Mouse (Mus musculus) brain, embryonic 18.5 days (tissue): ENCODE measurements at regions not wholly inside any gene's neighbourhood (a gene's known extent, or its start where the extent isn't known, plus 50 kb on each side); places are given as distances from the start of the nearest gene placed in this dataset.

Source experiments
- DNase-seq: peaks from one replicate; pipeline ENCODE4 v3.0.0-alpha.2; 2012; ENCODE audit warnings: low read depth, low spot score

GRCm38 (mm10) chr4:134990651-134991050 is 60.0 kb downstream of the Syf2 start:
- no peak for DNase-seq

DNA sequence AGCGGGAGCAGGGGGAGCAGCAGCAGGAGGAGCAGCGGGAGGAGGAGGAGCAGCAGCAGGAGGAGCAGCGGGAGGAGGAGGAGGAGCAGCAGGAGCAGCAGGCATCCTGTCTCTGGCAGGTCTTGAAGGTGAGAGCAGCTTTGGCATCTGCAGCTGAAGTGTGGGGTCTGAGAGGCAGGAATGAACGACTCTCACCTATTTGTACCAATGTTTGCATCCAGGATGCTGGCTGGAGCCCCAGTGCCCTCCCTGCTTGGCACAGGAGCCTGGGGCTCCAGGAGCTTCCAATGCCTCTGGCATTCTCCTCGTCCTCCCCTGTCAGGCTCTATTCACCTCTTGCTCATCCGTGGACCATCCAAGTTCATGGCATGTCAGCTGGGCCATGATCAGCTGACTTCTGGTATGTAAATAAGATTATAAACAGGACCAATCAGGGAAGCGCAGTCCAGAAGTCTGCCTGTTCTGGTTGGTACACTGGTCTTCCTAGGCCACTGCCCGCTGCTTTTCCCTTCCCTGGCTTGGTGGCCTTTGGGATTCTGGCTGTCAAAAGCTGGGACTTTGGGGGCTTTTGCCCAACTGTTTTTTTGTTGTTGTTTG is 62.9 kb downstream of the Syf2 start:
- DNase-seq, result no peak

- no peak for DNase-seq
Observed at GRCm38 (mm10) chr4:134994205-134994604, 63.5 kb downstream of the Syf2 start.

DNA sequence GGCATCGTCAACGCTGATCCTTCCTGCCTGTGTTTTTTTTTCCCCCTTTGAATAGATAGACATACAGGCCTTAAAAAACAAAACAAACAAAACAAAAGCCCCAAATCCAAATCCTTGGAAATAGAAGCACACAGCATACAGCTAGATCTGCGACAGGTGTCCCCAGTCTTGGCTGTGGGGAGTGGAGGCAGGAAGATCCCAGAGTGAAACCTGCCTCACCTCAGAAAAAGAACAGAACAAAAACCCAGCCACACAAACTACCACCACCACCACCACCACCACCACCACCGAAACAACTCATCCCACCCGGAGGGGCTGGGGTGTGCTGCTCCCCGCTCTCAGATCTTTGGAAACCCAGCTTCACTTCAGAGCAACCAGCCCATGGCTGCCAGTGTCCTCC is 64.0 kb downstream of the Syf2 start:
- DNase-seq, result no peak

DNA sequence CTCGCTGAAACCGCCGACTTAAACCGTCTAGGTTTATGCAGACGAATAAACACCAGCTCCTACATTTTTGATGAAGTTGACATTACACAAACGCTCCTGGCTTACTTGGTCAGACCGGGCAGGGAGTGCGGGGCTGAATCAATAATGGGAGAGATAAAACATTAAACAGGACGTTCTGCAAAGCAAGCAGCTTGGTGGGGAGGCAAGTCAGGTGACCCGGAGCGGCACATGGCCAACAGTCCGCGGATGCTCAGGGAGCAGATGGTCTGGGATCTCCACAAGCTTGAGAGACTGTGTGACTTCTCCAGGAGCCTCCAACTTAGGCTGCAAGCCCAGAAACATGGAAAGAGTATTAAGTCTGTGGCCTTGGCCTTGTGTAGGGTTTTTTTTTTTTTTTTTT is 64.4 kb downstream of the Syf2 start:
- no peak for DNase-seq

- DNase-seq, result no peak
Observed at GRCm38 (mm10) chr4:134996121-134996520, 65.4 kb downstream of the Syf2 start.

GRCm38 (mm10) chr4:134997461-134998434 is 67.0 kb downstream of the Syf2 start:
- no peak for DNase-seq

DNA sequence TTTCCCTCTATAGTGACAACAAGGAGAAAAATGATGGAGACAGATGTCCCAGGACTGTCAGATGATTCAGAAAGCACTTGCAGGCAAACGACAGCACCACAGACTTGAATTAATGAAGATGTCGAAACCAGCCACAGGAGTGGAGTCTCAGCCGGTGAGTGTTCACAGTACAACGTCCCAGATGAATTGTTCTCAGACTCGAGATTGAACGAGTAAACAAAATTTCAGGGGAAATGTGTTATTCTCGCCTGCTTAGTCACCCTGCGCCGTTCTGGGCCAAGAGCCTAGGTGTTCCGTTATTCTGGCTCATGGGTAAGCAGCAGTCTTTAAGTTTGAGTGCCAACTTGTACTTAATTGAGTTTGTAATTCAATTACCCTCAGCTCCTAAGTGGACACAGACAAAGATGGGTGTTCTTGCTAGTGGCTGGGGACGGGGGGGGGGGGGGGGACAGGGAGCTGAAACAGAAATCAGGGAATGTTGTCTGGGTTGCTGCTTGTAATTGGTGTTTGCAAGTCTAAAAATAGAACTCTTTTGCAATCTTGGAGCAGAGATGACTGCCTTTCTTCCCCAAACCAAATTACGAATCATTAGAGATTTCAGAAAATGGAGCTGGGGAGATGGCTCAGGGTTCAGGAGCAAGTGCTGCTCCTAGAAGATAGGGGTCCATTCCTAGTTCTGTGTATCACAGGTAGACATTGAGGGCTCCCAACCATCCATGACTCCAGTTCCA is 68.4 kb downstream of the Syf2 start:
- DNase-seq, result no peak

DNA sequence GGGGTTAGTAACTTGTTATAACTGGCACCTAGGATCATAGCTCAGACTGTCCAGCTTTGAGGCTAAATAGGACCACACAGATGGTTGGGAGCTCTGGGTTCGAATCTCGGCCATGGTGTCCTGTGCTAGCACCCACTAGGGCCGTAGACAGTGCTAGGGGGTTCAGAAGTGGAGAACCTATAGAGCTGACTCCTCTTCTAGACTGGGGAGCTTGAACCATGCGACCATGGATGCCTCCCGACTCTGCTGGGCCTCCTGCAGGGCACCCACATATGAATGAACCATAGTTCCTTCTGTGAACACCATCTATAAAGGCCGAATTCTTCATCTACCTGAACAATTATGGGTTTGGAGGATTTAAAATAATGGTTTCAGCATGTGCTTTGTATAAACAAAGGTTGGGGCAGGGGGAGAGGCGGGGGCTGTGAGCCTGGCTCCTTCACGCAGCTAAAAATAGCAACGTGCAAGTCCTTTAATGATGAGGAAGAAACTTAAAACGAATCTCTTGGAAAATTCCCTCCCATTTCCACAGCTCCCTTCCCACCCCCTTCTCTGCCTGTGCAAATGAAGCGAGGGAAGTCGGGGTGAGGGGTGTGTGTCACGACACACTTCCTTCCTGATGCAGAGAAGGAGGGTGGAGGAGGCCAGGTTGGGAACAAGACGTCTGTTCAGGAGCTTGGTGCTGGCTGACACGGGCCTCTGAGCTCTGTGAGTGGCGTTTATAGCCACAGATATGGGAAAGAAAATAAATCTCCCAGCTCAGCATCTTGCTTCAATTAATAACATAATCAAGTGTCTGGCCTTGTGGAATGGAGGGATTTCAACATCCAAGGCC is 71.6 kb downstream of the Syf2 start:
- DNase-seq, result no peak

DNA sequence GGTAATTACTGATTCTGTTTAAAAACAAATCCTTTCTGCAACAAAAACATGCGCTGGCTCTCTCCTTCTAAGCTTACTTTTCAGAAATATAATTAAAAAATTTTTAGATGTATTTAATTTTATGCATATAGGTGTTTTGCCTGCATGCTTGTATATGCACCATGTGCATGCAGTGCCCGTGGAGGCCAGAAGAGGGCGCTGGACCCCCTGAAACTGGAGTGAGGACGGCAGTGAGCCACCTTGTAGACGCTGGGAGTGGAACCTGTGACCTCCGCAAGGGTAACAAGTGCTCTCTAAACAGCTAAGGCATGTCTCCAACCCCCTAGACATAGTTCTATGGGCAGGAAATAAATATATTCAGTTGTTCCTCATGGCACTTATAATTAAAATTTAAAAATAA is 80.7 kb downstream of the Syf2 start:
- DNase-seq, result no peak

GRCm38 (mm10) chr4:135012945-135013344 is 82.2 kb downstream of the Syf2 start:
- no peak for DNase-seq

DNA sequence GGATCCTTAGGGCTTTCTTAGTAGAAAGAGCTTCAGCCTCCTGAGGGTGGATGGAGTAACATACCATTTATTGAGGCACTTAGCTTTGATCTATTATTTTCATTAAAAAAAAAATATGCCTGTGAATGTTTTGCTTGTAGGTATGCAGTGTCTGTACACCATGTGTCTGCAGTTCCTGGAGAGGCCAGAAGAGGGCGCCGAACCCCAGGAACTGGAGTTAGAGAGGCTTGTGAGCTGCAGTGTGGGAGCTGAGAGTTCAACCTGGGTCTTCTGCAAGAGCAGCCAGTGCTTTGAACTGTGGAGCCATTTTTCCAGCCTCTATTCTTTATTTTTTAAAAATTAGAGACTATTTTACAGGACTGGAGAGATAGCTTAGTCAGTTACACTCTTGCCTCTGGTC is 83.2 kb downstream of the Syf2 start:
- DNase-seq, result no peak

- DNase-seq, result no peak
Observed at GRCm38 (mm10) chr4:135018018-135018417, 87.3 kb downstream of the Syf2 start.

- no peak for DNase-seq
Observed at GRCm38 (mm10) chr4:135019120-135019519, 88.4 kb downstream of the Syf2 start.

GRCm38 (mm10) chr4:135020262-135020991 is 89.7 kb downstream of the Syf2 start:
- DNase-seq, result no peak

DNA sequence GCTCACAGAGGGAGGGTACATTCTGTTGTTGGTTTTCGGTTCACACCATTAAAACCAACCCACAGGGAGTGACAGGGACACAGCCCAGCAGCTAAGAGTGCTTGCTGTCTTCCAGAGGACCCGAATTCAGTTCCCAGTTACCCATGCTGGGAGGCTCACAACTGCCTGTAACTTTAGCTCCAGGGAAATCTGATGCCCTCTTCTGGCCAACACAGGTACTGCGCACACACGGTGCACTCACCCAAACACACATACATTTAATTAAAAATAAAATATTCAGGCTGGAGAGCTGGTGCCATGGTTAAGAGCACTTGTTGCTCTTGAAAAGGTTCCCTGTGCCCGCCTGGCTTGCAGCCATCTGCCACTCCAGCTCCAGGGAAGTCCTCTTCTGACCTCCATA is 92.5 kb downstream of the Syf2 start:
- DNase-seq, result no peak

DNA sequence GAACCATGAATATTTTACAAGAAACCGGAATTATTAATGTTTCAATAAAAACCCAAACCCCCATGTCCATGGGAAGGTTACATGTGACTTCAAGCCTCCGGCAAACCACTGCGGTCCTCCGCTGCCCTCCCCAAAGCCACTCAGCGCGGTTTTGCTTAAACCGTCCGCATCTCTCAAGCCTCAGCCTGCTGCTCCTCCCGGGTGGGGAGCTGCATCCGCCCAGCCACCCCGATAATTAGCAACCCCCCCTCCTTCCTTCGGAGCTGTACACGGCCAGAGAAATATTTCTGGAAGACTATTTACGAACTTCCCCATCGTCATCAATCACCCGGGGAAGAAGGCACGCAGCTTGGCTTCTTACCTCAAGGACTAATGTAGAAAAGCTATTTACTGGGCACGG is 94.7 kb upstream of the Runx3 start:
- no peak for DNase-seq

DNA sequence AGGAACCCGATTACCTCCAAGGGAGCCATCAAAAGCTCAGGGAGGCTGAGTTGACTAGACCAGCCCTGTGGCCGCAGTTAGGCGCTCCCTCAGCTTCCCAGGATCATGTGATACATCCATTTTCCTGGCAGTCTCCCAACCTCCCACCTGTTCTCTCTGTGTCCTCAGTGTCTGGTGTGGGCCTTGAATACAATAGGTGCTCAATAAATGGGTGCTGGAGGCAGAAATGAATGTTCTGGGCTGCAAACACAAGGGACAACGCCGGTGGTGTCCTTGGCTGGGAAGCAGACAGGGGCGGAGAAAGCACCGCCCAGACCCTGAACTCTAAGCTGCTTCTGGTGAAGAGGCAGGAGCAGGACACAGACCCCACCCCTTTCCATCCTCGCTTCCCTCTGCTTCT is 93.3 kb upstream of the Runx3 start:
- no peak for DNase-seq

DNA sequence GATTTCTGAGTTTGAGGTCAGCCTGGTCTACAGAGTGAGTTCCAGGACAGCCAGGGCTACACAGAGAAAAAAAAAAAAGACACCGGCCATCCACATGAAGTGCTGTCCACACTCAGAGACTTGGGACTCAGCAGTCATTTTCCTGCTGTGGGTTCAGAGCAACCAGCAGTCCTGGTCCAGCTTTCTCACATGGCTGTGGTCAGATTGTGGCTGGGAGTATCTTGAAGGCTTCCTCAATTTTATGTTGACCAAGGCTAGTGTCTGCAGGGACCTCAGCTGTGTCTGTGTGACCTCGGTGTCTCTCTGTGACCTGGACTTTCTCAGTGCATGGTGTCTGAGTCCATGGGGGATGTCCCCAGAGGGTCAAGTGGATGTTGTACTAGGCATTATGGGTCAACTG is 90.7 kb upstream of the Runx3 start:
- DNase-seq, result no peak

GRCm38 (mm10) chr4:135032461-135032860 is 88.0 kb upstream of the Runx3 start:
- DNase-seq, result no peak

GRCm38 (mm10) chr4:135033302-135033701 is 87.2 kb upstream of the Runx3 start:
- DNase-seq, result no peak
